Mouse (Mus musculus): ENCODE results near the gene Npdc1. TPM values are rescaled to one million over a fixed set of nuclear protein-coding genes. Genes with fewer than 3 reads are reported as not detected.

The Npdc1 gene
- 10 to 100 TPM; 14.2 to 17.6 TPM for total RNA-seq (2021)
- long read RNA-seq, experiment 1, transcript Npdc1-202 (9 exons, 1,485 nt), result major isoform, 17 of 31 reads
- long read RNA-seq, experiment 1, partial matches to known transcripts, result 2 of 31 reads
- long read RNA-seq, experiment 1, other reads (novel, unspliced or antisense), result 12 of 31 reads
- long read RNA-seq, experiment 2, transcript Npdc1-202 (9 exons, 1,485 nt), result major isoform, 14 of 23 reads
- long read RNA-seq, experiment 2, partial matches to known transcripts, result 0 of 23 reads
- long read RNA-seq, experiment 2, other reads (novel, unspliced or antisense), result 9 of 23 reads

DNA sequence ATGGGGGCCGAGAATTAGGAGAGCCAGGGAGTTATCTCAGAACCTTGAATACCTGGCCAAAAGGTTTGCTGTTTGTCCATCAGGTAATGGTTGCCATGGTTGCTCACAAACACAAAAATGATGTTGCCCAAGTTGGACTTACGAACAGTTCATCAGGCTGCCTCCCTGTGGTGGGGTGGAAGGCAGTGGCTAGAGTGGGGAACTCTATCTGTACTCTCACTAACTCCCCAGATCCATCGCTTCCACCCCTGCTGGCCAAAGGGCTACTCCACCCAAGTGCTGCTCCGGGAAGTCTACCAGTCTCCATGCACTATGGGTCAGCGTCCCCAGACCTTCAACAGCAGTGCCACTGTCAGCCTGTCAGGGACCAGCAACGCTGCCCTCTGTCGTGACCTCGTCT lies at the start of gene Npdc1:
Gene Npdc1 (plus strand): TSS at position 301 of the 400 bp plus-strand sequence.
- DNase-seq, result no peak
- intact Hi-C loops (cut with DNase I), result no loop called here

DNA sequence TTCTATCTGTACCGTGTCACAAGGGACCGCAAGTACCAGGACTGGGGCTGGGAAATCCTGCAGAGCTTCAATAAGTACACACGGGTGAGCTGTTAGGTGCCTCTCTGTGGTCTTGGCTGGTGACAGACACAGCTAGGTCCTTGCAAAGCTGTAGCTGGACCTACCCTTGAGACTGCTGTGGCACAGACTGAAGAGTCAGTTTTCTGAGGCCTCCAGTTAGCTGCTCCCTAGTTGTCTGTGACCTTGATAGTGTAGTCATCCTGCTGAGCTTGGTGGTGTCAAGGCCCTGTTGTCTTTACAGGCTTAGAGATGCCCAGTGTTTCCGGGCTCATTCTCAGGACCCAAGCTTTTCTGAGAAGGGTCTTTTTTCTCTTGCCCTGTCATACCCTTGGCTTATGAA lies 49.7 kb upstream of the Npdc1 start:
- intact Hi-C loops (cut with DNase I), result no loop called here
- no peak for DNase-seq

DNA sequence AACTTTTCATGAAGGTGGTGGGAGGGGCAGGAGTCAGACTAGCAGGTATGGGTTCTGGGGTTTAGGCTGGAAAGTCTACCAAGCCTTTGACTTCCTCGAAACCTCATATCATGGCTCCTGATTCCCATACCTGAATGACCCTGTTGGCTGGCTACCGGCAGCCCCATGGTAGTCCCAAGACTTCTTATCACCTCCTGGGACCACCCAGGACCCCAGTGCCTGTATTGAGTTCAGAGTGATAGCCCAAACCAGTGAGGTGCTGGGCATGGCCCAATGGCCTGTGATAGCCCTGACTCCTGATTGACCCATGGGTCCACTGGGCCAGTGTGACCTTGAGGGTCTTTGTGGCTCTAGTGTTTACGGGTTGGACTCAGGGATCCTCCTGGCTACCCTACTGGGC lies 48.5 kb upstream of the Npdc1 start:
- DNase-seq, result no peak
- intact Hi-C loops (cut with DNase I), result no loop called here

DNA sequence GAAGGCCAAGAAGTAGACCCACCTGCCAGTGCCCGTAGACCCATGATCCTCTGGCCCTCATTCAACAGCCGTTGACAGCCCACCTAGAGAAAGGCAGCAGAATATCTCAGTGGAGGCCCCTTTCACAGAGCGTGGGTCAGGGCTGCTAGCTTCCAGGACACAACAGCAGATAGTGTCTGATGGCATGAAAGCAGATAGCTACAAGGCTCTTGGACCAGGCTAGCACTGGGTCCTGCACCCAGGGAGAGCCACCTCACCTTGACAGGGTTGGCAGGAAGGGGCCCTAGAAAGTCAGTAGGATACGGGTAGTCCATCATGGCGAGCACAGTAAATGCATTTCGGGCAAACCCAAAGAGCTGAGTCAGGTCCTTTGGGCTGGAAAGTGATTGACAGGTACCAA lies 44.9 kb upstream of the Npdc1 start:
- intact Hi-C loops (cut with DNase I), result no loop called here
- DNase-seq, result no peak

DNA sequence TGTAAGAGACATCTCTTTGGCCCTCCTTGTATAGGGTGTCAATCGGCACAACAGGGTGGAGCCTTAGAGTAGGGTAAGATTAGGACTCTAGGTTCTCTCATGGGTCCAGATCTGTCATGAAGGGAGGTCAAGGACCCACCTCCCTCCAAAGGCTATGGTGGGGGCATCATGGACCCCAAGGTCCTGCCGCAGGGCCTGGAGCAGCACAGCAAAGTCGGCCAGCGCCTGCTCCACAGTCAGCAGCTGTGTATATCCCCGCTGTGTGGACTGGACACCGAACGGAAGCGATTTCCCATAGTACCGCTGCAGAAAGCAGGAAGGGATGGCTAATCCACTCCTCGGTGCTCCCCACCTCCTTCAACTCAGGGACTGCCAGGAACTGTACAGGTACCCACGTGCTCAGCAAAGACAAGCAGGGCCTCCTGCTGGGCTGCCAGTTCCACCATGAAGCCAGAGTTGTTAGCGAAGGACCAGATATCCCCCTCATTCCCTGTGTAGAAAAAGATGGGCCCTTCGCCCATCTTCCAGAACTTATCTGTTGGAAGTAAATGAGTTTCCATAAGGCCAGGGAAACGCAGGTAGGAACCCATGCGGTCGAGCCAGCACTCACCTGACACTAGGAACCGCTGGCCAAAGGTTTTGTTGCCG lies 43.6 kb upstream of the Npdc1 start:
- no peak for DNase-seq
- intact Hi-C loops (cut with DNase I), result no loop called here

DNA sequence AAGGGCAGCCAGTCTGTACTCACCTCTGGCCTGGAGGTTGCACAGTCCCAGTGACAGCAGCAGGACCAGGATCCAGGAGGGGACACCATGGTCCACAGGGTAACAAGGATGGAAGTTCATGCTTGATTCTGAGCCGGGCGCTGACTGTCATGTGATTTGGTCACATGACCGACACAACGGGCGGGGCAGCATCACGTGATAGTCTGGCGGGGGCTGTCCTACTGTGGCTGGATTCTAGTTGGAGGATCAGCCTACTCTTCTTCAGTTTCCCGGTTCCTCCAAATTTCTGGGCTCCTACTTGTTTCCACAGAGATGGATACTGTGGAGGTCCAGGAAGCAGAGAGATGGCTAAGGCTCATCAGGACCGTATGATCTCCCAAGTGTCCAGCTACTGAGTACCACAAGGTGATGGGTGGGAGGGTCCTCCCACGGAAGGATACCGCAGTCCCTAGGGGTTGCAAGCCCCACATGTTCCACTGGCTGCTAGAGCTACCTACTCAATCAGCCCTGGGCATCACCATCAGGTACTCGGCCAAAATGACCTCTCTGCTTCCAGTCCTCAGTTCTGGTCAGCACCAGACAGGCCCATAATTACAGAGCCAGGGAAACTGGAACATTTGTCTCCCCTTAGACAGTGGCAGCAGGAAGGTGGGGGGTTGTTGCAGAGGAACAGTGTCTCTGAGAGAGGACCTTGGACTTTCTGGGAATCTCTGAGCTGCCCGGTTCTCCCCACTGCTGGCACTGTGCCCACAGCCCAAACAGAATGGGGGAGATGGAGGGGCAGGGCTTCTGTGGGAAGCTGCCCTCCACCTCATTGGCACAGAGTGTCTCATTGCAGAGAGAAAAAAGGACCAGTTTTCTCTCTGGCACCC lies 42.7 kb upstream of the Npdc1 start, which contains the start of gene Dpp7:
Gene Dpp7 (minus strand): TSS at position 152 of the 872 bp plus-strand sequence.
- intact Hi-C loops (cut with DNase I), result no loop called here
- peak; percentile 72 for DNase-seq

DNA sequence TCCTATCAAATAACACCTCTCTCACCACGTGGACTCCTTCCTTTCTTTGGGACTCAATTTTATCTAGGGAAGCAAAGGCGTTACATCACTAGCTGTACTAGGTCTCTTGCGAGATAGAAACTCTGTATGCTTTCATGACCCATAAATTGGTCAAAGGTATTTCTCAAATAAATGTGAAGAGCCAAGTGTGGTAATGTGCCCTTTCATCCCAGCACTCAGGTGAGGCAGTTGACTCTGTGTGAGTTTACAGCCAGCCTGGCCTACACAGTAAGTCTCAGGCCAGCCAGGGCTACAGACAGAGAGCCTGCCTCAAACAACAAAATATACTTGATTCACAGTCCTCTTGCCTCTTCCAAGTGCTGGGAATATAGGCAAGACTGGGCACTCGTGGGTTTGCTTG lies 39.3 kb upstream of the Npdc1 start:
- intact Hi-C loops (cut with DNase I), result no loop called here
- DNase-seq, result no peak

DNA sequence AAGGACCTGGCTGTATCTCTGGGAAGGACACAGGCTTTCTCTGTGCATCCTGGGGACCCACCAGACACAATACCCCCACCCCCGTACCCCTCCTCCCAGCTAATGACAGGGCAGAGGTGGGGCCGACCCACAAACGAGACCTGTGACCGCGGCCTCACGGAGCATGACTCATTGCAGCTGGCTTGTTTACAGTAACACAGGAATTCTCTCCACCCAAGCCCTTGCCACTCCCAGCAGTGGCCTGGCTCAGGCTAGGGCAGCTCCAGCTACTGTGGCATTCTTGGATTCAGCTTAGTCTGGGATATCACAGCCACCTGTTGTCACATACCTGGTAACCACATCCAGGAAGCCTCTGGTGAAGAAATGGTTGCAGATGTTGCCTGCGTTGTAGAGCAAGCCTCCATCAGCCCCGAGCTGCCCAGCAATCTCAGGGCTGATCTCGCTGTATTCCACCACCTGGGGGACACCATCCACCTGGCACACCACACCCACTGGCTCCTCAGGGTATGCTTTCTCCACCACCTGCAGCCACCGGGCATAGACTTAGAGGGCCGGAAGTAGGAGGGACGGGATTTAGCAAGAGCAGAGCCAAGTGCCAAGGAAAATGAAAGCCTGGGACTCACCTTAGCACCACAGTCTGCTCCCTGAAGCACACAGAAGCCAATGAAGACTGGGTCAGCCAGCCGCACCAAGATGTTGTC lies 35.5 kb upstream of the Npdc1 start:
- intact Hi-C loops (cut with DNase I), result no loop called here
- no peak for DNase-seq

DNA sequence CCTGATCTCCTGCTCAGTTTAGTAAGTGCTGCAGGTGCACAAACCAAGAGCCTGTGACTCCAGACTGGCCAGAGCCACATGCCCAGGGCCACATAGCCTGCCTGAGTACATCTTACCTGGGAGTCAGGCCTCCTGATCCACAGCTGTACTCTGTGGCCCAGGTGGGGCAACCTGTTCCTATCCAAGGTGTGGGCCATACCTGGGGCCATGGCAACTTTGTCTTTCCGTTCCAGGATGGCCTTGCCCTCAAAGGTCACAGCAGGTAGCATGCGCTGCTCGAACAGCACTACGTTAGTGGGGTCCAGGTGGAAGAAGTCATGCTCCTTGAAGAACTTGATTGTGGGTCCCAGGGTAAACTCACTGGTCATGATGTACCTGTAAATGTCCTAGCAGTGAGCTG lies 34.8 kb upstream of the Npdc1 start:
- no peak for DNase-seq
- intact Hi-C loops (cut with DNase I), result no loop called here

DNA sequence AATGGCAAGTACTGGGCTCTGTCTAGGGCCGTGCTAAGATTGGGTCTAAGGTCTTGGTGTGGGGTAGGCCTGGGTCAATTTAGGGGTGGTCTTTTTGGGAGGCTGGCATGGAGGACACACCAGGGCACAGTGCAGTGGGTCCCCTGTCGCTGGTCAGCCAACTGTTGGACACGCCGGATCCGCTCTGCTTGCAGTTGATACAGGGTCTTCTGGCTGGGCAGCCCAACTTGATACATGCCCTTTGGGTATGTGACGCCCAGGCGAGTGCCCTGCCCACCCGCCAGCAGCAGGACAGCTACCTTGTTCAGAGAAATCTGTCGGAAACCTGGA lies 34.4 kb upstream of the Npdc1 start:
- no peak for DNase-seq
- intact Hi-C loops (cut with DNase I), result no loop called here

DNA sequence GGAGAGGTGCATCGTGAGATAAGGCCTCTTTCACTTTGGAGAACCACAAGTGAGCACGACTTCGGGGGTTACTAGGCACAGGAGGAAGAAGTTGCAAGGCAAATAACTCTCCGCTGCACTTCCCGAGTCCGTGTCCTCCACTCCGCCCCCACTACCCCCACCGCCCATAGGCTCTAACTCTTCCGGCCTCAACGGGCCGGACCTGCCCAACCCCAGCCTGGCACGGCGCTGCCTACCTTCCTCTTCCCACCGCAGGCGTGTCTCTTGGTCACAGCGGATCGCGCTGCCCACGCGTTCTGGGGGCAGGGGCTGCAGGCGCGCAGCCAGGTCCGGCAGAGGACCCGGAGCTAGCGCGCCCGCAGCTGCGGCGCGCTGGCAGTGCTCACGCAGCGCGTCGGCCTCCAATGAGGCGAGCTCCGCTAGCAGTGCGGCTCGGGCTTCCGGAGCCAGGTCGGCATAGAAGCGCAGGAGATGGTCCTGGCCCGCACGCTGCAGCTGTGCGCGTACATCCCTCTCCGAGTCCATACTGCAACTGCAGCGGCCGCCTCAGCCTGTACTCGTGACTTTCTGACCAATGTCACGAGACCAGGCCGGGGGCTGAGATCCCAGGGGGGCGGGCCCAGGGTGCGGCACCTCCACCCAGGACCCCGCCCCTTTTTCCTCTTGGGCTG lies 33.9 kb upstream of the Npdc1 start, which contains the start of gene Uap1l1:
Gene Uap1l1 (minus strand): TSS at position 592 of the 671 bp plus-strand sequence.
- intact Hi-C loops (cut with DNase I), result no loop called here
- peak; percentile 67 to 83 for DNase-seq

DNA sequence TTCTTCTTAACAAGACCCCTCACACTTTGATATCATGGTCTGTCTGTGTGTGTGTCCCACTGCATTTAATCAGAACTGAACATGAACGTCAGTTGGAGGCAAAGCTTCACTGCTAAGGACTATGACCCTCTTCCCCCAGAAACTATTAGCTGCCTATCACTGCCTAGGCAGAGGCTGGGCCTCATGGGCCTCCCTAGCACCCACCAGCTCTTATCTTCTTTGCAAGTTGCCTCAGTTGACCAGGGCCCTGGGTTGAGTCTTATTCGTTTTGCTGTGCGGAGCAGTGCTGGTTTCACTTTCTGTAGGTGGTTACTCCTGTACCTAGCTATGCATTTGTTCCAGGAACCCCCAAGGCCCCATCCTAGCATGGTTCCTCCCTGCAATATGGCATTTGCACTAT lies 29.2 kb upstream of the Npdc1 start:
- intact Hi-C loops (cut with DNase I), result no loop called here
- DNase-seq, result no peak

DNA sequence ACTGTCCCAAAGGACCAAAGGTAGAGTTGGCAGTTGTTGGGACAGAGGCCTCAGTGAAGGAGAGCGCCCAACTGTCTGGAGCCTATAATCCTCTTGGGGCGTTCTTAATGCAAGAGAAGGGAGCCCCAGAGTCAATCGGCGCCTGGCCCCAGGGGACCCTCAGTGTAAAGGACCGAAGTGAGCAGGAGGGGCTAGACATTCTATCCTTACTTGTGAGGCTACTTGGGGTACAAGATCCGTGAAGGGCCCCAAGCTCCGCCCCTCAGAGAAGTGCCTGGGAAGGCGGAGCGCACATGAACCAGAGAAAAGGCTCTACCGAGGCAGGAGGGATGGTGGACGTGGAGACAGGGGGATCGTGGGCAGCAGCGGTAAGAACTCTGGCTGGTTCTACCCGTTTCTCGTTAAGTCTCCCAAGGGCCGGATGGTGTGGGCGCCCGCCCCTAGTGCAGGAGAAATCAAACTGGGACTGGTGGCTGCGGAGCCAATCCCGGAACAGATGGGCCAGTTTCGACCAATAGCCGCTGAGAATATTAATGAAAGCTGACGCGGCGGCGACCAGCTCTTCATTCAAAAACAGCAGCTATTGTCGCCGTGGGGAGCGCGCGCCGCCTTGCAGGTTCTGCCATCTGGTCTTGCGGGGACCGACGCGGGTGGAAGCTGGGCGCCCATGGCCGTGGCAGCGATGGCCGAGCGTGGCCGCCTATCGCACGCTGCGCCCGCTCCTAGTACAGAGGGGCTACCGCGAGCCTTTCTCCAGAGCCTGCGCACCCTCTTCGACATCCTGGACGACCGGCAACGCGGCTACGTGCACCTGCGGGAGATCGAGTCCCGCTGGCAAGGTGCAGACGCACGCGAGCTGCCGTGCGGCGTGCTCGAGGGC lies 27.1 kb upstream of the Npdc1 start, which contains the start of gene Sapcd2:
Gene Sapcd2 (plus strand): TSS at position 558 of the 880 bp plus-strand sequence.
- DNase-seq, result peak; percentile 72 to 76
- intact Hi-C loops (cut with DNase I), result no loop called here

DNA sequence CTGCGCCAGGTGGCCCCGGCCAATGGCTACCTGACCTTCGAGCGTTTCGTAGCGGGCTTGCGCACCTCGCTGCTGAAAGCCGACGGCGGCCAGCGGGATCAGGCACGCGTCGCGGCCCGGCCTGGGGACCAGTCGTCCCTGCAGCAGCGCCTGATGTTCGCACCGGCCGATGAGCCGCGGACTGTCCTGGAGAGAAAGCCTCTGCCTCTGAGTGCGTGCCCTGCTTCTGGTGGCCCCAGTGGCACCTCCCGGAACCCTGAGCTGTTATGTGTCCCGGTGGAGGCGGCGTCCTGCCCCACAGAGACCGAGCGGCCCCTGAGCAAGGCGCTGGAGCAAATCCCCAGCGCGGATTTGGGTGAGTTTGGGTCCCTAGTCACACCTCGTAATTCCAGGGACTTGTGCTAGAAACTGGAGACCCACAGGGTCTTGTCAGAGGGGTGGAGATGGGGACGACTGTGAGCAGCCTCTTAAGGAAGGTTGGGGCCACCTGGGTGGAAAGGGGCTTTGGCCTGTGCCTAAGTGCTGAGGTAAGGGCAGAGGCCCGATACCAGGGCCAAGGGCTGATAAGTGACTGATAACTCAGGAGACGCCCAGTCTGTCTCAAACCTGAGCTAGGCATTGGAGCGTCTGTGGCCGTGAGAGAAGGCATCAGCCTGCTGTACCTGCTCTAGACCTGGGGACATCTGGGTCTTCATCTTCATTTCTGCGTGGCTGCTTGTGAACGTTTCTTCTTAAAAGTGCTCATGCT lies 26.3 kb upstream of the Npdc1 start:
- DNase-seq, result no peak
- intact Hi-C loops (cut with DNase I), result no loop called here

DNA sequence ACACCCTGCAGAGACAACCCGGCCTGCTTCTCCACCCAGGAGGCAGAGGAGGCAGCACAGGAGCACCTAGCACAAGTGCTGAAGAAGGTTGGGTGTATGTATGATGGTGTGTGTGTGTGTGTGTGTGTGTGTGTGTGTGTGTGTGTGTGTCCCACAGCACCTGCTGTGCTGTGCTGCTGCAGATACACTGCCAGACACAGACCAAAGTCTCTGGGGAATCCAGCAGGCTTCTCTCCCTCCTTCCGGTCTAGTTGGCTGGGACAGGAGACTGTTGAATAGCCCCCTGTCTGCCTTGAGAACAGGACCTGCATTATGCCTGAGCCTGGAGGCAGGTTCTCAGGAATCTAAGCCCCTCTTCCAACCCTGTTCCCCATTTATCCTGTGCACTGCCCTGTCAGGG lies 25.7 kb upstream of the Npdc1 start:
- intact Hi-C loops (cut with DNase I), result no loop called here
- DNase-seq, result no peak

DNA sequence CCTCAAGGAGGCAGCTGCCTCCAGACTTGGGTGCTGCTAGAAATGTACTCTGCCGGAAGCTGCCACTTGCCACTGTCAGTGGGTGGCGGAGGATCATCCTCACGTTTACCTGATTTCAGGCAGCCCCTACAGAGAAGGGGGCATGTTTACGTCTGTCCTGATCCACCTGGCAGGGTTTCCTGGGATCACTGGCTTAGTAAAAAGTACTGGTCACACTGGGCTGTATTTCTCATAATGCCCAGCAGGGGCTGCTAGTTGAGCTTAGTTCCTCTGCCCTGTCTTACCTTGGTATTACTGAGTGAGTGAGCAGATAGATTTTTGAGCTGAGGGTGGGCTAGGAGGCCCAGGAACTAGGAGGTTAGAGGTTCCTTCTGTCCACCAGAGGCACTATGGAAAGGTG lies 22.6 kb upstream of the Npdc1 start:
- no peak for DNase-seq
- intact Hi-C loops (cut with DNase I), result loop anchor here (2.0 to 5.0 kb wide), 3 partner anchors 24 to 51 kb away; partner anchors contain the start of gene Abca2

DNA sequence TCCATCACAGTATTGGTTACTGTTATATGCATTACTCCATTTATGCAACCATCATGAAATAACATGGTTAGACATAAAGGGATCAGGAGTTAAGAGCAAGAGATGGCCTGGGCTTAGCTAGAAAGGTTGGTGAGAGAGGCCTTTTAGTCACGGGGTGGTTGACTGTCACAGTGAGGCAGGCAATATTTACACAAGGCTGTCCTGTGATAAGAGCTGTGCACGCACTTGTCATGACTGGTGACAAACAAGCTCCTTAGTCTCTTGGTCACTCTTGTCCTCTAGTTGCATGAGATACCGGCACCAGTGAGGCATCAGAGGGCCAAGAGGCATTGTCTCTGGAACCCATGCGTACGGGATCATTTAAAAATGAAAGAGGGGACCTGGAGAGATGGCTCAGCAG lies 14.7 kb upstream of the Npdc1 start:
- intact Hi-C loops (cut with DNase I), result no loop called here
- DNase-seq, result no peak

DNA sequence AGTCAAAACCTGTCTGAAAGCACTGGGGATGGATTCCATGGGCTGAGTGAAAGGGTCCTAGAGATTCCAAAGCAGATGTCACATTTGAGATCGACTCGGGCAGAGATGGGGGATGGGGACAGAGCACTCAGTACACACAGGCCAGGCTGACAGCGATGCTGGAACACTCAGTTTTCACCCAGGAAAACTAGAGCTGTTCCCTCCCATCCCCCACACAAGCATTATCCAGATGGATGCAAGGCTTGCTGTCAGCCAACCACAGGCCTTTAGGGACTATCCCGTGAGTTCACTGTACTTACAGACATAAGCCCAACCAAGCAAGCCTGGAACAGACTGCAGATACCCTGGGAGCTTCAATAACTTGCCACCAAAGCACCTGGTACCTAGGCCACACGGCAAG lies 7.9 kb upstream of the Npdc1 start:
- intact Hi-C loops (cut with DNase I), result no loop called here
- no peak for DNase-seq
